Mouse (Mus musculus) CD8-positive naive resting alpha-beta T cell, adult 2 months (primary cell): Measurements from ENCODE around the gene Slc25a47.

Experiments
- DNase-seq, 2 experiments: peaks; one replicate each; pipeline ENCODE4 v3.0.0; 2022; ENCODE audit warnings: low read depth in 2 of 2, low spot score in 2 of 2

The Slc25a47 gene

DNA sequence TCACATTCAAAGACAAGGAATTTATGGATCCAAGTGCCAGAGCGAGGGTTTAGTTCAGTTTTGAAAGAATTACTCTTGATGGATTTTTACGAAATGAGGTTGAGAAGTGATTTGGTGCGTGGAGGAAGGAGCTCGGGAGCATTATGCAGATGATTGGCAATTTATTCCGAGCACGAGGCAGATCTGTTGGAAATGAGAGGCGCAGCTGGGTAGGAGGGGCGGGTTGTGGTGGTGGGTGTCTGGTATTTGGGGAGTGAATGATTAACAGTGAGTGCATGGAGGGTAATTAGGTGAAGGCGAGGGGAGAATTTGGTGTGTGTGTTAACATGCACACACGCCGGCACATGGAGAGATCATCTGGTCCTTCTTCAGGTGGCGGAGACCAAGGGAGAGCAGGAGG, 70.6 kb downstream of the Slc25a47 start:
- no peak for DNase-seq
